Mouse (Mus musculus) Patski (cell line): Measurements from ENCODE around the gene Slc15a5. TPM values are rescaled to one million over a fixed set of nuclear protein-coding genes. Genes with fewer than 3 reads are reported as not detected.

Experiments
- ATAC-seq: fragments of 100-300 bp; one replicate; pipeline ENCODE4 v1.8.0; 2021
- CTCF ChIA-PET: fragments of 350-600 bp; sonication (Branson Sonifier 250); formaldehyde crosslinking; loops from one replicate; lab custom pipeline; 2022; ENCODE audit warnings: inconsistent platforms; lab: Charles Lee
- POLR2A ChIA-PET: fragments of 350-600 bp; sonication (Branson Sonifier 250); formaldehyde crosslinking; loops from one replicate; lab custom pipeline; 2022; ENCODE audit warnings: antibody characterized with exemption, inconsistent platforms; lab: Charles Lee
- DNase-seq: peaks from one replicate; pipeline ENCODE4 v3.0.0-alpha.2; 2011; ENCODE audit warnings: low read depth, low spot score
- H3K27me3 ChIP-seq: fragments of 371-371 bp; one replicate; pipeline ENCODE4 v1.5.1; 2021
- CTCF ChIP-seq: fragments of 100-300 bp; IDR thresholded peaks from one replicate; pipeline ENCODE4 v1.5.1; 2021
- in situ Hi-C: fragments of 300-500 bp; cut with MboI; formaldehyde crosslinking; loops from 3 replicates; pipeline ENCODE4 v1.11.1; 2018; ENCODE audit warnings: low pct_unique_long_range_greater_than_20kb, mixed read lengths
- polyA plus RNA-seq: library from polyadenylated mRNA; unstranded; gene quantifications from one replicate; pipeline ENCODE4 v1.2.3, GENCODE M21; 2021

Gene Slc15a5
- polyA plus RNA-seq, 1 experiment from 2014 or later, result not detected

DNA sequence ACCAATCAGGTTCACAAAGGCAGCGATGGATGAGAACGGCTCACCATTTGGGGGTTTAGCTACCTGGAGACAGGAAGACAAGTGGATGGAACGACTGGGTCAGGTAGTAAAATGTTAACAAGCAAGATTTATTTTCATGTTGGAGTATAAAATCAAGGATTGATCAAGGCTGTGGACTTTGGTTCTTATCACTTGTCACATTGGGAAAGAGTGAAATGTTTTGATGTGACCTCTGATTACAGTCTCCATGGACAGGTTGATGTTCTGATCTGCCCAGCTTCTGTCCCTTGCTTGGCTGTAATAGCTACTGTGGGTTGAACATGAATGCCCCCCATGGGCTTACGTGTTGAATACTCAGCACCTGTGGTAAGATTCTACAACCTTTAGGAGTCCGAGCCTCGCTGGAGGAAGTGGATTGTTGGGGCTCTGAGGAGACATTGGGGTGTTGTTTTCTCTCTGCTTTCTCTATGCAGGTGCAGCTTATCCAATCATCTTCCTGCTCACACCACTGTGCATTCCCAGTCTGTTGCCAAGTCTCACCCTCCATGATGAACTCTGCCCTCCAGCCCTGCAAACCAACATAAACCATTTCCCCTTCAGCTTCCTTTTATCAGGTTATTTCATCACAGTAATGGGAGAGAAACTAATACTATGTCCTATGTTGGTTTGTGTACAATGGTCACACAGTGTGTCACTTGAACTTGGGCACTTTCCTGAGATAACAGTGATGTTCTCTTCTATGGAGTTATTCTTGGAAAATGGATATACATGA, 1.2 kb upstream of the Slc15a5 start:
- DNase-seq (no peak), ATAC-seq (no peak)
- POLR2A ChIA-PET, result no interaction called here
- TF ChIP-seq CTCF, result no peak
- CTCF ChIA-PET, result no interaction called here
- H3K27me3 ChIP-seq, result no peaks in the 10 kb centered on the region
- in situ Hi-C loops, result no loop called here

DNA sequence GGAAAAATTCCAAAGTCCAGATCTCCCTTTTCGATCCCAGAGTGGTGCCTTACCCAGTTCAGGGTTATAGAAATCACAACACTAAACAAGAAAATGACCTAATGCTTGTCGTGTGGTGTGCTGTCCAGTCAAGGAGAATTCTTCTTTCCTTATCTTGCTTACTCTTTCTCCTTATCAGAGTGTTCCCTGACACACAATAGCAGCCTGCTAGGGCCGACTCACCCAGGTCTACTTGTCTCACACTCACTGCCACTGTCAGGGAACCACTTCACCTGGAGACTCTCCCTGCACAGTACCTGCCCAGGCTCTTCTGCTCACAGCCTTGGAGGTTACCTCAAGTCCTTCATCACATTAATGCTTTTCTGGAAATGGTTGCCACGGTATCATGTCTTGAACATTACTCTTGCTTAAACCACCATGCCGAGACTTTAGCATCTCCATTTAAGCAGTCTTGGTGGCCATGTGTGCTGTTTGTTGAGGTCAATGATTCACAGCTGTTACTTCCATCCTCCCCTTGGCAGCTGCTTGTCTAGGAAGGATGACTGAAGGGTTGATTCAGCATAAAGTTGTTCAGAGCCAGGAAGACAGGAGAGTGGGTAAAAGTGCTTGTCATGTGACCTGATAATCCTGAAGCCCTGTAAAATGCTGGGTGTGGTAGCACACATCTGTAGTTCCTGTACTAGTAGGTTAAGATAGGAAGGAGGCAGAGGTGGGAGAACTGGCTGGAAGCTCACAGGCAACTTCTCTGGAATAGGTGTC, 1.9 kb downstream of the Slc15a5 start:
- CTCF ChIA-PET, result interaction anchor here (0.8 to 1.3 kb wide), 3 partner anchors 8 to 53 kb away, joined by 3 read pairs; no protein-coding TSS in a partner anchor
- POLR2A ChIA-PET, result no interaction called here
- ATAC-seq (no peak), DNase-seq (no peak)
- in situ Hi-C loops, result no loop called here
- TF ChIP-seq CTCF, result no peak
- H3K27me3 ChIP-seq, result no peaks in the 10 kb centered on the region

DNA sequence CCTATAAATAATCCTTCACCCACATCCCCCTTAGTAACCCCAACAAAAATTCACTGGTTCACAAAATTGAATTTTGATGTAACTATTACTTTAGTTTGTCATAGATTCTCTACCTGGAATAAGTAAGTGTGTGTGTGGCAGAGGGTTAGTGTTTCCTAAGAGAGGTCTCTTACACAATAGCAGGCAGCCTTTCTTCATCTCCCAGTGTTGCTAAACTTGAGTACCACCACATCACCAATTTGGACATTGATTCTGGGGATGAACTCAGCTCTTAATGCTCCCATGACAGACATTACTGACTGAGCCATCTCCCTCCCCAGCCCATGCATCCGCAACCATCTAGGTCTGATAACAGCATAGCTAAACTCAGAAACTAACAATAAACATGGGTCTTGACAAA, 4.0 kb downstream of the Slc15a5 start:
- POLR2A ChIA-PET, result no interaction called here
- in situ Hi-C loops, result no loop called here
- CTCF ChIA-PET, result no interaction called here
- H3K27me3 ChIP-seq, result no peaks in the 10 kb centered on the region
- DNase-seq, result no peak
- TF ChIP-seq CTCF, result no peak
- no peak for ATAC-seq

DNA sequence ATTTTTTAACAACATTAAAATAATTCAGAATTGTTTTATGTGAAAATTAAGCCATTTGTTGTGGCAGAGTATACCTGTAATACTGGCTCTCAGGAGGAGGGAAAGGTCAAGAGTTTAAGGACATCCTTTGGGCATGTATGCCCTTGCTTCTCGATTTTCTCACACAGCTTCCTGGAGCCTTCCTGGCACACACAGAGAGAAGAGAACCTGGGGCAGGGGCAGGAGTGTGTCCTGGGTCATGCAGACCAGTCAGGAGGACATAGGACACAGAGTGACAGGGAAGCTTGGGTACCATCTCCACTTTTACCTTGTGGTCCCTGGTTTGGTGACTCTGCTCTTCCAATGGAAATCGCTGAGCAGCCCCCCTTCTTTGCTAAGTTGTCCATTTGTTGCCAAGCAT, 6.2 kb downstream of the Slc15a5 start:
- TF ChIP-seq CTCF, result no peak
- in situ Hi-C loops, result no loop called here
- CTCF ChIA-PET, result no interaction called here
- ATAC-seq (no peak), DNase-seq (no peak)
- POLR2A ChIA-PET, result no interaction called here
- H3K27me3 ChIP-seq, result no peaks in the 10 kb centered on the region

DNA sequence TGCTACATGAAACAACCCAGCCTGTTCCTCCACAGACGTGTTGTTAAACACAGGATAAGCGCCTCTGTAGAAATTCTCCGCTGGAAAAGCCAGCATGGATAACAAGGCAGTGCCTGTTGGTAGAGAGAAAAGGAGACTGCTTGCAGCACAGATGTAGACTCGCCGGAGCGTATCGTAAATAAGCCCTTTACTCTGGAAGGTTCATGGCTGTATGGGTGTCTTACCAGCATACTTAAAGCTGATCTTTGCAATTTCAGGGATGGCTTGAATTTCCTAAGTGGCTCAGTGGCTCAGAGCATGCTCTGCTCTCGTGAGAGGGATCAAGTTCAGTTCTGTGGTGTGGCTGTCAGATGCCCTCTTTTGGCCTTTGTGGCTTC, 6.8 kb downstream of the Slc15a5 start:
- TF ChIP-seq CTCF, result no peak
- in situ Hi-C loops, result no loop called here
- ATAC-seq (no peak), DNase-seq (no peak)
- ChIA-PET POLR2A (no interaction called here), CTCF (no interaction called here)
- H3K27me3 ChIP-seq, result no peaks in the 10 kb centered on the region

DNA sequence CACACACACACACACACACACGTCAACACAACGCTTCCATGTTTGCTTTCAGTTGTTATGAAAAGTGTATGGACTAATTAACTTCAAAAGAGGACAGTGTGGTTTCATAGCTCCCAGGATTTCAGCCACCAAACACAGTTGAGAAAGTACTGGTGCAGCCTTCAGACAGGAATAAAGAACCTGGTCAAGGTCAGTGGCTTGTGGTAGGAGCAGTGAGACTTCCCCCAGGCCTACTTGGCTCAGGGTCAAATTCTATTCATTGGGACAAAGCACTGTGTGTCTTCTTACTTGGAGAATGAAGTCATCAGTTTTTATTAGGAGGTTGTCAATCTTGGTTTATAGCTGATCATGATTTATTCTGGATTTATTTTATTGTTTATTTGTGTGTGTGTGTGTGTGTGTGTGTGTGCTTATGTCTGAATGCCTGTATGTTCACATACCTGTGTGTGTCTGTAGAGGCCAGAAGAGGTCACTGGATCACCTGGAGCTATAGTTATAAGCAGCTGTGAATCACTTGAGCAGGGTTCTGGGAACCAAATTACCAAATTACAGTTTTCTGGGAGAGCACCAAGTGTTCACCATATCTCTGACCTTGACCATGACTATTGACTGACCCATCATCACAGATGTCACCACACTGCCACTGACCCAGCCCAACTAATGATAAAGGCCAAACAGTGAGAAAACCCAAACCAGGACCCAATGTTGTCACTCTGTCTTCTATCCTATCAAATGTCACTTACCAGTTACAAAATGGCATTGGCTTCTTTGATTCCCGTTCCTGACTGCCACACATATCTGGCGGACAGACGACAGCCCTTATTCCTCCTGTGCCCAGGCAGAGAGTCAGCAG, 7.4 kb downstream of the Slc15a5 start:
- CTCF ChIA-PET, result no interaction called here

DNA sequence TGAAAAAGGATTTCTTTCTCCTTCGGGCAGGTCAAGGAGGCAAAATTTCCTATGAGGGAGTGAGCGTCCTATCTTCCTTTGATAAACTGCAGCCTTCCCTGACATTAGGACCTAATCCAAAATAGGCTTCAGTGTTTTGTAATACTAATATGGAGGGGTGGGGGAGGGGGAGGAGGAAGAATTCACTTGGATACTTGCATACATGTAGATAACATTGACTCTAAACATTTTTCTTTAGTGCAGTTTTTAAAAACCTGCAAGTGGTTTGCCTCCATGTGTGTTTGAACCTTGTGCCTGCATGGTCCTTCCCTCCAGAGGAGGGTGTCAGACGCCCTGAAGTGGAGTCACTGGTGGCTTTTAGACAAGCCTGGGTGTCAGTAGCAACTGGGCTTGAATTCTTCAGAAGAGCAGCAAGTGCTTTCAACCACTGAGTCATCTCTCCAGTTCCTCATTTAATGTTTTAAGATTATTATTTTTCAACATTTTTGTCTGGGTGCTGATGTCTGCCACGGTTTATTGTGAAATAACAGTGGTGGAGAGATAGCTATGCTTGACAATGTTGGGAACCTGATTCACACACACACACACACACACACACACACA, 8.1 kb downstream of the Slc15a5 start:
- in situ Hi-C loops, result no loop called here
- ATAC-seq (no peak), DNase-seq (no peak)
- ChIA-PET CTCF (no interaction called here), POLR2A (interaction anchor here (0.6 kb wide), 1 partner anchor 190 kb away, joined by 4 read pairs; no protein-coding TSS in a partner anchor)
- no peaks in the 10 kb centered on the region for H3K27me3 ChIP-seq
- TF ChIP-seq CTCF, result no peak

More for the DNA sequence above, 7.4 kb downstream of the Slc15a5 start:
- in situ Hi-C loops, result no loop called here
- POLR2A ChIA-PET, result interaction anchor here (0.6 kb wide), 1 partner anchor 191 kb away, joined by 4 read pairs; no protein-coding TSS in a partner anchor
- TF ChIP-seq CTCF, result no peak
- H3K27me3 ChIP-seq, result no peaks in the 10 kb centered on the region
- ATAC-seq, result no peak
- DNase-seq, result no peak

DNA sequence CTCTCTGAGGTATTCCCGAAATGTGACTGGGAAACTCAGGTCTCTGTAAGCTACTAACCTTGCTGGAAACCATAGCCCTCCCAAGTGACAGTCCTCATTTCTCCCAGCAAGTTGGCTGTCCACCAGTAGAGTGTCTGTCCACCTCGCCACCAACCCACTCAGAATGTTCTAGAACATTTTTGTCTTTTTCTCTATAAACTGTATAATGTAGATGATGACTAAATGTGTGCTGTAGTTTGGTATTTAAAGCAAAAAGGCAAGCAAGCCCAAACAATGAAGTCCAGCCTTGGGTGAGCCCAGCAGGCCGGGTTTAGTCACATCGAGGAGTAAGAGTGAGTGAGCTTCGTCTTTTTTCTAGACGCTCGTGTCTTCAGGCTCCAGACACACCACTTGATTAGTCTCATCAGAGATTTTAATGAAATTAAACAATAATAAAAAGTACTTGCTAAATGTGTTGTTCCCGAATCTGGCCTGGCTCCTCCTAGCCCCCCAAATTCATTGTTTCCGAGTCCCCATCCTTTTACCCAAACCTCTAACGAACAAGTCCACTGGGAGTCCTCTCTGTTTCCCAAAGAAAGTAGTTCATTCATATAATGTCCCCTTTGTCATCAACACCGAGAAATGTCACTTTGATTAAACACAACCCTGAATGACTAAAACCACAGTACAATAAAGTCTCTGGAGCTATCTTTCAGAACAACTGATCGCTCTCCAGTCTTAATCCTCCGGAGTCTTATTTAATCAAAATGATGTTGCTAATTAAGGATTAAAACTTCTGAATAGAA, 8.8 kb downstream of the Slc15a5 start:
- ChIA-PET POLR2A (no interaction called here), CTCF (interaction anchor here (1.7 kb wide), 1 partner anchor 12 kb away, joined by 5 read pairs; no protein-coding TSS in a partner anchor)
- no peak for DNase-seq
- no peaks in the 10 kb centered on the region for H3K27me3 ChIP-seq
- no peak for ATAC-seq
- TF ChIP-seq CTCF, result no peak
- in situ Hi-C loops, result no loop called here

DNA sequence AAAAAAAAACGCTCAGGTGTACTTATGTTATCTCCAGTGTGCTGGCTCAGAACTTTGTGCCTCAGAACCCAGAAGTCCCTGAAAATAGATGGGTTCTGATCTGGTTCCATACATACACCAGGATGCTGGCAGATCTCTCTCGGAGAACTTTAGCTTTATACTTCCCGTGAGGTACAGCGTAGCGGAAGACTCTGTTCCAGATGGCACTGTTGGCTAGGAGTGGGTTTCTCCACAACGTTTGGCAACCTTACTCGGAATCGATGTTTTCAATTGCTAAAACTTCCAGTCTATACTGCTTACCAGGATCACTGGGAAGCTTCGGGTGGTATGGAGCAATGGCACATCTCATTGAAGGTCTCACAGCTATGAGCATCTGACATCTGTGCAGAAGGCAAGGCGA, 9.8 kb downstream of the Slc15a5 start:
- ChIA-PET CTCF (interaction anchor here (1.0 to 1.7 kb wide), 2 partner anchors 9 to 11 kb away, joined by 3 to 5 read pairs; no protein-coding TSS in a partner anchor), POLR2A (no interaction called here)
- ATAC-seq (no peak), DNase-seq (no peak)
- H3K27me3 ChIP-seq, result no peaks in the 10 kb centered on the region
- in situ Hi-C loops, result no loop called here
- TF ChIP-seq CTCF, result no peak

DNA sequence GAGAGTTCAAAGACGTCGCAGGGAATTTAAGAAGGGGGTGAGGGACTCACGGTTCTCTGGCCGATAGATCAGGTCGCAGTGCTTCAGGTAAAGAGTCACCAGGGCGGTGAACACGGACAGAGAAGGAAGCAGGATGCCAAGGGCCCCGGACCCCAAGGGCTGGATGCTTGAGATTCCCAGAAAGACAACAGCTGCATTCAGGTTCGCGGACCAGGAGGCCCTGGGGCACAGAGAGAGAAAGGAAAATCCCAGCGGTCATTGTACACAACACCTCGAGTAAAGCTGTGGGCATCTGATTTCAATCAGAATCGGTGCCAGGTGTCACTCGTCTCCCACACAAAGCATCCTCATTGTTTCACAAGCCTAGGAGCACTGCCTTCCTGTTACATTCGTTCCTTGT, 24.1 kb downstream of the Slc15a5 start:
- CTCF ChIA-PET, result no interaction called here
- peaks cover 16% of the 10 kb centered on the region for H3K27me3 ChIP-seq
- in situ Hi-C loops, result no loop called here
- POLR2A ChIA-PET, result no interaction called here
- TF ChIP-seq CTCF, result no peak
- DNase-seq (no peak), ATAC-seq (no peak)
